Mouse (Mus musculus) G1E (cell line): ENCODE measurements around the gene Rsg1. TPM values are rescaled to one million over a fixed set of nuclear protein-coding genes. Genes with fewer than 3 reads are reported as not detected.
A peak's percentile ranks its signal among the peaks of the same experiment; 100 is the strongest.

Experiments used
- ATAC-seq: 2 replicates; pipeline ENCODE4 v1.8.0; 2016; ENCODE audit warnings: mild to moderate bottlenecking; ENCODE audit not compliant: insufficient number of reproducible peaks, poor library complexity, low FRiP score, severe bottlenecking; ENCODE audit errors: extremely low read depth
- DNase-seq: peaks from one replicate; pipeline ENCODE4 v3.0.0; 2012; ENCODE audit warnings: low spot score
- H3K27me3 ChIP-seq: 2 replicates; pipeline ENCODE4 v1.6.1; 2012; ENCODE audit warnings: mild to moderate bottlenecking, low read length, inconsistent platforms; ENCODE audit not compliant: insufficient read depth
- H3K36me3 ChIP-seq: replicated peaks from 2 replicates; pipeline ENCODE3; 2012; ENCODE audit warnings: mild to moderate bottlenecking, inconsistent platforms
- H3K4me1 ChIP-seq: 2 replicates; pipeline ENCODE4 v1.6.1; 2012; ENCODE audit warnings: low read depth, low read length, inconsistent platforms, mixed read lengths; ENCODE audit not compliant: insufficient read depth
- H3K4me3 ChIP-seq: 2 replicates; pipeline ENCODE4 v1.5.1; 2012; ENCODE audit warnings: low read depth, mild to moderate bottlenecking, inconsistent platforms, low read length, moderate library complexity, mixed read lengths
- H3K9me3 ChIP-seq: replicated peaks from 2 replicates; pipeline ENCODE4 v1.6.1; 2012; ENCODE audit warnings: inconsistent platforms
- CTCF ChIP-seq: IDR thresholded peaks from 2 replicates; pipeline ENCODE4 v1.5.1; 2012; ENCODE audit warnings: low read depth, low read length, inconsistent platforms, mixed read lengths
- GATA1 ChIP-seq: IDR thresholded peaks from 2 replicates; pipeline ENCODE4 v1.6.1; 2012; ENCODE audit warnings: borderline replicate concordance, low read length, inconsistent platforms, mixed read lengths
- GATA2 ChIP-seq: IDR thresholded peaks from 2 replicates; pipeline ENCODE4 v1.6.1; 2012; ENCODE audit warnings: low read depth, low read length, inconsistent platforms, borderline replicate concordance
- POLR2AphosphoS5 ChIP-seq: IDR thresholded peaks from 2 replicates; pipeline ENCODE4 v1.6.1; 2012; ENCODE audit warnings: low read depth, low read length, inconsistent platforms; ENCODE audit not compliant: insufficient replicate concordance
- TAL1 ChIP-seq: conservative IDR thresholded peaks from 2 replicates; pipeline ENCODE4 v1.6.1; 2012; ENCODE audit warnings: low read depth, low read length, inconsistent platforms, mixed read lengths
- polyA plus RNA-seq: library from polyadenylated mRNA; stranded (reverse); fragments of >175 nt; gene quantifications from 2 replicates; pipeline ENCODE4 v1.2.3, GENCODE M21; 2012
- total RNA-seq, 2 experiments: library from RNA; stranded (forward) in 1 of 2; stranded (reverse) in 1 of 2; fragments of 200-1000 nt in 1 of 2; fragments of >200 nt in 1 of 2; fragmentation: Nextera tagmentation in 1 of 2; gene quantifications; 2 replicates each; pipeline ENCODE4 v1.2.3; 2014 to 2017

Rsg1 gene
- total and polyA plus RNA-seq, 3 experiments = 0.56 to 2.0 (median 1.6) TPM

DNA sequence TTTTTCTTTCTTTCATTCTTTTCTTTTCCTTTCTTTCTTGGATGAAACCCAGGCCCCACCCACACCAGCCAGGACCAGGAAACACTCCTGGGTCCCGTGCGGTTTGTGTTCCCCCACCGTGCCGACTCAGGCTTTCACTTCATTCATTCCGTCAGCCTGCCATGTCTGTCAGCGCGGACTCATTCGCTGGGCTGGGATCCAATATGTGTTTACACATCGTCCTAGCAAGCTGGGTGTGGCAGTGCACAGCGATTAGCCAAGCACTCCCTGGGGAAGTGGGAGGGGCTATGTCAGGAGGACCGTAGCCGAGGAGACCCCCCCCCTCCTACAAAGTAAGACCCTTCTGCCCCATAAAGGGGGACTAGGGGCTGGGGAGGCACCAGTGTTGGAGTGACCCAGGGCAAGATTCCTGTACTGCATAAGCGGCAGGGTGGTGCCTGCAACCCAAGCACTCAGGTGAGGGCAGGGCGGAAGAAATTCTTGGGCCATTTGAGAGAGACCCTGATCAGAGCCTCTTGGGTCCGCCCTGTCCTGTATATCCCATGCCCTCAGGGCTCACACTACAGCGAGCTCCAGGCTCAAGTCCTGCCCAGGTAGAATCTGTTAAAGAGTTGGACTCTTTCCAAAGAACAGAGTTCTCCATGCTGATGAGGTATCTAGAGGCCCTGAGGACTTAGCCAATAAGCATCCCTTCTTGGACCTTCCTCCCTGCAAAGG is 46.4 kb downstream of the Rsg1 start:
- Histone ChIP-seq H3K4me1 (no peaks in the 10 kb centered on the region), H3K27me3 (no peaks in the 10 kb centered on the region; the same call in 1 of the 2 replicates), H3K4me3 (no peak overlapping the region), H3K9me3 (no peaks in the 10 kb centered on the region; the same call in 1 of the 2 replicates), H3K36me3 (no peaks in the 10 kb centered on the region)
- DNase-seq = no peak
- no peak for TF ChIP-seq POLR2AphosphoS5
- no peak for TF ChIP-seq GATA2
- no peak for TF ChIP-seq TAL1
- ATAC-seq = no peak

DNA sequence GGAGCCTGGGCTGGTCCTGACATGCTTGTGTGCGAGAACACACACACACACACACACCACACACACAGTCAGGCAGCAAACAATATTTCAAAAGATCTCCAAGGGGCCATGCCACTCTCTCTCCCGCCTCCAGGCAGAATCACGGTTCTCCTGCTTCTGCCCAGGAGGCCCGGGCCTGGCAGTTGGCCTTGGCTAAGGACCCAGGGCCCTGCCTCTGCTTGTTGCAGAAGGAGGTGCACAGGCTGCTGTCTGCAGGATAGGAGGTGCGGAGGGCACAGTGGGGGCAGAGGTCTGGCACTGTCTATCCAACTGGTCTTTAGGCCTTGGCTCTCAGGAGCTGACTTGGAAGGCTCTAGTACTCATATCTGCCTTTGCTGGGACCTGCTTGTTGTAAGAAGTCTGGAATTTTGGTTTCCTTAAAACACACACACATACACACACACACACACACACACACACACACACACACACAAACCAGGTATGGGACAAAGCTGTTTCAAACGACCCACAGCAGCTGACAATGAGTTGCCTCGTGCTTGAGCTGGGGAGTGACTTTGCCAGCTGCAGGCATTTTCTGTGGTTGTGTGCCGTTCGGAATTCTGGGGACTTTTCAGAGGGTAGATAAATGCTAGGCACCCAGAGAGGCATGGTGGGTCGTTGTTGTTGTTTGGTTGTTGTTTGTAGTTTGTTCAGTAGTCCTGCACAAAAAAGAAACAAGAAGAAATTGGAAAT is 49.3 kb downstream of the Rsg1 start:
- Histone ChIP-seq H3K4me1 (no peaks in the 10 kb centered on the region), H3K36me3 (no peaks in the 10 kb centered on the region), H3K4me3 (no peak overlapping the region), H3K27me3 (no peaks in the 10 kb centered on the region), H3K9me3 (no peaks in the 10 kb centered on the region; the same call in 1 of the 2 replicates)
- no peak for DNase-seq
- ATAC-seq = no peak
- TF ChIP-seq GATA1 = no peak
- no peak for TF ChIP-seq TAL1
- no peak for TF ChIP-seq CTCF
- TF ChIP-seq POLR2AphosphoS5 = no peak
- no peak for TF ChIP-seq GATA2

DNA sequence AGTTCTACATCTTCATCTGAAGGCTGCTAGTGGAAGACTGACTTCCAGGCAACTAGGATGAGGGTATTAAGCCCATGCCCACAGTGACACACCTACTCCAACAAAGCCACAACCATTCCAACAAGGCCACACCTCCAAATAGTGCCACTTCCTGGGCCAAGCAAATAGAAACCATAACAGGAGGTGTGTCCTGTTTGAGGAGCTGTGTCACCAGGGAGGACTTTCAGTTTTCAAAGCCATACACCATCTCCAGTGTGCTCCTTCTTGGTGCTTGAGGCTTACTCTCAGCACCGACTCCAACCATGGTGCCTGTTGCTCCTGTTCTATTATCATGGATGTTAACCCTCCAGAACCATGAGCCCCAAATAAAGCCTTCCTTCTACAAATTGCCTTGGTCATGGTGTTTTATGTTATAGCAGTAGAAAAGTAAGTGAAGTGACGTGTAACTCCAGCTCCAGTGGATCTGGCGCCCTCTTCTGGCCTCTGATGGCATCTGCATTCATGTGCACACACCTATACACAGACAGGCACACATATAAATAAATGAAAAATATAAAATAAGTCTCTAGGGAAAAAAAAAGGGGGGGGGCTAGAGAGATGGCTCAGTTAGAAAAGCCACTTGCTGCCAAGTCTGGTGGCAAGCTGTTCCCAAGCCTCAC is 52.4 kb downstream of the Rsg1 start:
- no peaks in the 10 kb centered on the region; the same call in 1 of the 2 replicates for H3K9me3 ChIP-seq
- H3K4me3 ChIP-seq = no peak overlapping the region
- H3K27me3 ChIP-seq = peaks cover 3% of the 10 kb centered on the region; the same call in 1 of the 2 replicates
- H3K4me1 ChIP-seq = no peaks in the 10 kb centered on the region
- H3K36me3 ChIP-seq = no peaks in the 10 kb centered on the region
- DNase-seq = no peak
- no peak for ATAC-seq
- no peak for TF ChIP-seq GATA2
- TF ChIP-seq GATA1 = no peak
- no peak for TF ChIP-seq CTCF
- TF ChIP-seq POLR2AphosphoS5 = no peak
- no peak for TF ChIP-seq TAL1

DNA sequence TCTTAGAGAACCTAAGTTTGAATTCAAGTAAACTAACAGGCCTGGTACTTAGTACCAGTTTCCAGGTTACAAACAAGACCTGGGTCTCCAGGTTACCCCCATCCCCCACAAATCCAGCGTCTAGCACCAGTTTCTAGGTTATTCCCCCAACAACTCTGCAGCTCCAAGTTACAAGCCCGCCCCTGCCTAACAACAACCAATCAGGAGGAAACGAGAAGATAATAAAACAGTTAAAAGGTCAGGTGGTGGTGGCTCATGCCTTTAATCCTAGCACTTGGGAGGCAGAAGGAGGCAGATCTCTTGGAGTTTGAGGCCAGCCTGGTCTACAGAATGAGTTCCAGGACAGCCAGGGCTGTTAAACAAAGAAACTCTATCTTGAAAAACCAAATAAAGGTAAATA is 53.5 kb downstream of the Rsg1 start:
- ATAC-seq (no peak), DNase-seq (no peak)
- no peak for TF ChIP-seq GATA1
- TF ChIP-seq TAL1 = no peak
- TF ChIP-seq CTCF = no peak
- no peak for TF ChIP-seq POLR2AphosphoS5
- TF ChIP-seq GATA2 = no peak
- H3K9me3 ChIP-seq = no peaks in the 10 kb centered on the region; the same call in 1 of the 2 replicates
- H3K4me1 ChIP-seq = no peaks in the 10 kb centered on the region
- H3K36me3 ChIP-seq = no peaks in the 10 kb centered on the region
- H3K27me3 ChIP-seq = peaks cover 3% of the 10 kb centered on the region; the same call in 1 of the 2 replicates
- H3K4me3 ChIP-seq = no peak overlapping the region

DNA sequence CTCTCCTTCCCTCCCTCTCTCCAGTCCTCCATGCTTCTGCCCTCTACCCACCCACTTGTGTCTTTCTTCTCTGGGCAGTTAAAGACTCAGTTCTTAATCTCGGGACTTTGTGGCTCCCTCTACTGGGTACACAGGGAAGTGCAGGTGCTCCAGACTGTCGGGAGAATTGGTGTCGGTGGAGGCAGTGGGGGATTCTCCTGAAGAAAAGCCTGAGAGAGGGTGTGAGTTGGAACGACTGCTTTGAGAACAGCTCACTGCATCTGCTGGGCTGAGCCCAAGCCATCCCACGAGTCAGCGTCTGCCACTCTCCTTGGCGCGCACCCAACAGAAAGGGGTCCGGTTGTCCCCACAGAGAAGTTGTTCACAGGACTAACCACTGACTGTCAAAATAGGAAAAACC is 54.1 kb downstream of the Rsg1 start:
- Histone ChIP-seq H3K36me3 (no peaks in the 10 kb centered on the region), H3K27me3 (peaks cover 3% of the 10 kb centered on the region; the same call in 1 of the 2 replicates), H3K9me3 (no peaks in the 10 kb centered on the region; the same call in 1 of the 2 replicates), H3K4me3 (no peak overlapping the region), H3K4me1 (no peaks in the 10 kb centered on the region)
- TF ChIP-seq GATA1 (no peak), CTCF (peak; percentile 47)
- DNase-seq (no peak), ATAC-seq (no peak)

DNA sequence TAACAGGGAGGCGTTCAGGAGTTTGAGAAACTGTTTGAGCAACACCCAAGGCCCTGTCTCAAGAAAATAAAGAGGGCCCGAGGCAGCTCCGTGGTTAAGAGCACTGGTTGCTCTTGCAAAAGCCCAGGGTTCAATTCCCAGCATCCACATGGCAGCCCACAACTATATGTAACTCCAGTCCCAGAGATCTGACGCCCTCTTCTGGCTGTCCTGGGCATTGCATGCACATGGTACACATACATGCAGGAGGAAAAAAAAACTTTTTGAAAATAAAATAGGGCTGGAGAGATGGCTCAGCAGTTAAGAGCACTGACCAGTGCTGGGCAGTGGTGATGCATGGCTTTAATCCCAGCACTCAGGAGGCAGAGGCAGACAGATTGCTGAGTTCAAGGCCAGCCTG is 54.6 kb downstream of the Rsg1 start:
- H3K4me1 ChIP-seq = no peaks in the 10 kb centered on the region

More for the DNA sequence above, 54.6 kb downstream of the Rsg1 start:
- no peak for TF ChIP-seq TAL1
- no peak for TF ChIP-seq POLR2AphosphoS5
- no peak for TF ChIP-seq GATA1
- TF ChIP-seq CTCF = no peak
- TF ChIP-seq GATA2 = no peak
- peaks cover 3% of the 10 kb centered on the region; the same call in 1 of the 2 replicates for H3K27me3 ChIP-seq
- H3K9me3 ChIP-seq = no peaks in the 10 kb centered on the region
- H3K36me3 ChIP-seq = no peaks in the 10 kb centered on the region
- ATAC-seq = no peak
- no peak overlapping the region for H3K4me3 ChIP-seq
- no peak for DNase-seq
